Mouse (Mus musculus): ENCODE measurements at regions not wholly inside any gene's neighbourhood (a gene's known extent, or its start where the extent isn't known, plus 50 kb on each side); places are given as distances from the start of the nearest gene placed in this dataset.

- no peak for TF ChIP-seq GATA4 (IDR thresholded peaks at IDR 0.05; ENCODE audit: insufficient replicate concordance, low read length)
Measured at GRCm38 (mm10) chr9:67664773-67665172, 94.5 kb upstream of the C2cd4b start.

DNA sequence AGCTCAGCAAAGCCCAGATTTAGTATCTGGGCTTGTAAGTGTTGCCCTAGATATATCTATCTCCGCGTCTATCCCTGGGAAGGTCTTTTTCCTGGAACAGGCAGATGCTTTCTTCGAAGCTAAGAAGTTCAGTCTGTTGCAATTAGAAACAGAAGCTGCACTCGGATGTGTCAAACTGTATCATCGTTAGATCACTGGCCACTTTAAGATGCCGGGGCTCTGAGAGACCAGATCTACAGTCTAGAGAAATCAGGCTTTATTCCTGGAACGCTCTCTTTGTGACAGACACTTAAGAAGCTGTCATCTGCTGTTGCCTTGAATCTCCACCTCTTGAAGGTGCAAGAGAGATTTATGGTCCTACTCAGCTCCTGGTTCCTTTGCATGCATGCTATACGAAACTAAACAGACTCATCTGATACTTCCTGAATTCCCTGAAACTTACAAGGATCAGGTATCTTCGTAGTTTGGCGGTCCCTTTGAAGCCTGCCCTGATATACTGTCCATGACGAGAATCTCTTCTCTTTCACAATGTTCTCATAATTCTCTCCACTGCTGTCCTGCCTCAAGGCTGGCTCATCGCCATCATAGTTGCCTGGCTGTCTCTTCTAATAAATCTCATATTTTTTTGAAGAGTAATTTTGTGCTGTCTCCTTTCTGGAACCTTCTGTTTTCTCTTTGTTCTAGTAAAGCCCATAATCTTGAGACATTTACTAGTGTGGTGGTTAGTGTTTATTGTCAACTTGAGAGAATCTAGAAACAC, 88.8 kb upstream of the C2cd4b start:
- TF ChIP-seq GATA4 (IDR thresholded peaks at IDR 0.05; ENCODE audit: insufficient replicate concordance, low read length) = no peak

DNA sequence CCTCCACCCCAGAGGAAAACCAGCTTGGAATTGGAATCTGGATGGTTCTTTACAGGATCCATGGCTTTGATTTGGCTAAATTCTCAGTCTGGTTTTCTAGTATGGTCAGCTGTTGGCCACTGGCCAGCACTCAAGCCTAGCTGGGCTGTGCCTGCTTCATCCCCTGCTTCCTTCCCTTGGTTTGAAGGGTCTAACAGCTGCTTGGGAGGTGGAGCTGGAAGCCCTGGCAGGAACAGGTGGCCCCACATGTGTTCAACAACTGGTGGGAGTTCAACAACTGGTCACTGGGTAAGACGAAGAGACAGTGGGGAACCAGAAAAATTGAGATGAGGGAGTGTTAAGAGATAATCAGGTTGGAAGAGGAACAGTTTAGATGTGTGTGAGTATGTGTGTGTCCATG, 82.3 kb upstream of the C2cd4b start:
- TF ChIP-seq GATA4 (IDR thresholded peaks at IDR 0.05; ENCODE audit: insufficient replicate concordance, low read length) = no peak

GRCm38 (mm10) chr9:67683367-67683766, 75.9 kb upstream of the C2cd4b start:
- no peak for TF ChIP-seq GATA4 (IDR thresholded peaks at IDR 0.05; ENCODE audit: insufficient replicate concordance, low read length)

- no peak for TF ChIP-seq GATA4 (IDR thresholded peaks at IDR 0.05; ENCODE audit: insufficient replicate concordance, low read length)
Measured at GRCm38 (mm10) chr9:67692396-67692795, 66.8 kb upstream of the C2cd4b start.

- no peak for TF ChIP-seq GATA4 (IDR thresholded peaks at IDR 0.05; ENCODE audit: insufficient replicate concordance, low read length)
Measured at GRCm38 (mm10) chr9:67693716-67694115, 65.5 kb upstream of the C2cd4b start.

- TF ChIP-seq GATA4 (IDR thresholded peaks at IDR 0.05; ENCODE audit: insufficient replicate concordance, low read length) = no peak
Measured at GRCm38 (mm10) chr9:67698796-67699195, 60.4 kb upstream of the C2cd4b start.

GRCm38 (mm10) chr9:67699846-67700579, 59.2 kb upstream of the C2cd4b start:
- no peak for TF ChIP-seq GATA4 (IDR thresholded peaks at IDR 0.05; ENCODE audit: insufficient replicate concordance, low read length)

DNA sequence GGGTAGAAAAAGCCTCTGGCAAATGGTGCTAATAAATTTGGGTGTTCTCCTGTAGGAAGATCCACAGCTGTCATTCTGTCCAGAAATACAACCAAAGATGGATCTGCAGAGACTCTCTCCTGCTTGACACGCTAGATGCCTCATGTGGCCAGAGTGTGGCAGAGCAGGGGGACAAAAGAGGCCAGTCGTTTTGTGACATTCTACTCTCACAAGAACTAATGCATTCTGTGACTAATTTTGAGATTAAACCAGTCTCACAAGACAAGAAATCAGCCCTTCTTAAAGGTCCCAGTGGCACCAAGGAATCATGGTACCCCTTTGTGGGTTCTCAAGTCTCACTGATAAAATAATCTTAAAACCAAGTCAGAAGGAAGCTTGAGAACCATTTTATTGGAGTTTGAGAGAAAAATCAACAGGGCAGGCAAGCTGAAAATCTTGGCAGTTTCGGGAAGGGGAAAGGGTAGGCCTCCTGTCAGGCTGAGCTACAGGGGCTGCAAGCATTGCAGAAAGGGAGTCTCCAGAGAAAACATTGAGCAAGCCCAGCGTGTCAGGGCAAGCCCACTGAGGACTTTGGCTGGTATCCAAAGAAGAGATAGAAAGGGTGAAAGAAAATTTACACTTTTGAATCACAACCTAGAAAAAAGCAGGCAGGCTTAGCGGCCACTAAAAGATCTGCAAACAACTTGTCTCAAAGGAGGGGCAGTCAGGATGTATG, 50.8 kb upstream of the C2cd4b start:
- TF ChIP-seq GATA4 (IDR thresholded peaks at IDR 0.05; ENCODE audit: insufficient replicate concordance, low read length) = no peak

Data from liver, adult (tissue).